Mouse (Mus musculus): Measurements from ENCODE around the gene Isca2.

DNA sequence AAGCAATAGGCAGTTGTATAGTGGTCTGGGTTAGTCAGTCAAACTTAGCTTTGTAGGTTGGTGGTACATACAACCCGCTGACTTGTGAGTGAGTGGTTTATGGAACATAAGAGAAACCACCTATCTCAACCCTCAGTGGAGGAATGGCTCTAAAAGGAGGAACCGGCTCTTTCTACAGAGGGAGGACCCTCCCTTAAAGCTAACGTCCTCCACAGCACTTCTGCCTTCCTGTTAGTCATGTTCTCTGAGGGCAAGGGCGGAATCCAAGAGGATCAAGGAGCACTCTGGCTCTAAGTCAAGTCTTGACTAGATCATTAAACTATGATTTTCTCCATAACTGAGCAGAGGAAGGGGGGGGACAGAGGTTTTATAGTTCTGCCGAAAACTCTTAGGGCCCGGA, 5.5 kb upstream of the Isca2 start:
- no peak for TF ChIP-seq CTCF (IDR thresholded peaks at IDR 0.05; ENCODE audit: borderline replicate concordance, extremely low read depth, insufficient read depth, insufficient read length)
- TF ChIP-seq POLR2A (IDR thresholded peaks at IDR 0.05; ENCODE audit: borderline replicate concordance, extremely low read depth, insufficient read depth, insufficient read length, poor library complexity, severe bottlenecking) = no peak
